Mouse (Mus musculus): Measurements from ENCODE around the gene Arpc2. TPM values are rescaled to one million over a fixed set of nuclear protein-coding genes. Genes with fewer than 3 reads are reported as not detected.
A peak's percentile ranks its signal among the peaks of the same experiment; 100 is the strongest.
"Not testable (repeated sequence)": the region's sequence is repeated elsewhere in the genome, so short reads cannot be mapped to it uniquely, and the experiment has no call there.

Arpc2 gene
- total RNA-seq, 2 experiments from 2014 or later = 213 to 219 TPM

GRCm38 (mm10) chr1:74281372-74281771 is 45.5 kb downstream of the Arpc2 start:
- intact Hi-C loops (cut with DNase I) = no loop called here
- no peak for DNase-seq

- intact Hi-C loops (cut with DNase I) = no loop called here
- DNase-seq = no peak
Measured at GRCm38 (mm10) chr1:74281886-74282285, 46.0 kb downstream of the Arpc2 start.

GRCm38 (mm10) chr1:74282896-74283625 is 47.2 kb downstream of the Arpc2 start:
- intact Hi-C loops (cut with DNase I) = no loop called here
- DNase-seq = no peak

GRCm38 (mm10) chr1:74283686-74284463 is 48.0 kb downstream of the Arpc2 start:
- intact Hi-C loops (cut with DNase I) = loop anchor here (1.0 to 2.0 kb wide), 2 partner anchors 48 to 79 kb away; partner anchors contain the start of gene Arpc2
- peak; percentile 56 to 76 for DNase-seq

GRCm38 (mm10) chr1:74284543-74285160 is 48.8 kb downstream of the Arpc2 start, which contains the start of the genes Aamp and Pnkd:
Gene Aamp (minus strand): TSS chr1:74284738.
Gene Pnkd (plus strand): TSS chr1:74284930.
- intact Hi-C loops (cut with DNase I) = loop anchor here (1.0 to 5.0 kb wide), 3 partner anchors 48 to 168 kb away; partner anchors contain the start of gene Arpc2
- peak; percentile 100 for DNase-seq

- no peak for DNase-seq
- intact Hi-C loops (cut with DNase I) = loop anchor here (2.0 to 5.0 kb wide), 2 partner anchors 81 to 167 kb away; no protein-coding TSS in a partner anchor
Measured at GRCm38 (mm10) chr1:74285212-74286010, 49.5 kb downstream of the Arpc2 start.

GRCm38 (mm10) chr1:74286869-74287607 is 51.2 kb downstream of the Arpc2 start:
- intact Hi-C loops (cut with DNase I) = loop anchor here (5.0 kb wide), 1 partner anchor 165 kb away; no protein-coding TSS in a partner anchor
- DNase-seq = not testable (repeated sequence)

- intact Hi-C loops (cut with DNase I) = loop anchor here (2.0 to 5.0 kb wide), 3 partner anchors 20 to 164 kb away; no protein-coding TSS in a partner anchor
- no peak for DNase-seq
Measured at GRCm38 (mm10) chr1:74288327-74288726, 52.4 kb downstream of the Arpc2 start.

GRCm38 (mm10) chr1:74289248-74289647 is 53.4 kb downstream of the Arpc2 start:
- intact Hi-C loops (cut with DNase I) = loop anchor here (2.0 to 5.0 kb wide), 3 partner anchors 20 to 163 kb away; no protein-coding TSS in a partner anchor
- DNase-seq = no peak

GRCm38 (mm10) chr1:74289740-74290139 is 53.9 kb downstream of the Arpc2 start:
- no peak for DNase-seq
- intact Hi-C loops (cut with DNase I) = loop anchor here (2.0 to 5.0 kb wide), 3 partner anchors 19 to 163 kb away; no protein-coding TSS in a partner anchor

GRCm38 (mm10) chr1:74290141-74290540 is 54.3 kb downstream of the Arpc2 start:
- intact Hi-C loops (cut with DNase I) = no loop called here
- peak; percentile 64 to 70 for DNase-seq

GRCm38 (mm10) chr1:74292331-74293020 is 56.6 kb downstream of the Arpc2 start:
- DNase-seq = no peak
- intact Hi-C loops (cut with DNase I) = no loop called here

- intact Hi-C loops (cut with DNase I) = no loop called here
- no peak for DNase-seq
Measured at GRCm38 (mm10) chr1:74293306-74293960, 57.5 kb downstream of the Arpc2 start.

GRCm38 (mm10) chr1:74294090-74294643 is 58.3 kb downstream of the Arpc2 start:
- intact Hi-C loops (cut with DNase I) = no loop called here
- no peak for DNase-seq

- intact Hi-C loops (cut with DNase I) = no loop called here
- no peak for DNase-seq
Measured at GRCm38 (mm10) chr1:74294733-74295455, 59.0 kb downstream of the Arpc2 start.

GRCm38 (mm10) chr1:74295456-74296171 is 59.7 kb downstream of the Arpc2 start:
- peak; percentile 96 for DNase-seq
- intact Hi-C loops (cut with DNase I) = no loop called here
